Comparison of ENCODE assay signal across 9 mouse cellular contexts in the genomic region with DNA sequence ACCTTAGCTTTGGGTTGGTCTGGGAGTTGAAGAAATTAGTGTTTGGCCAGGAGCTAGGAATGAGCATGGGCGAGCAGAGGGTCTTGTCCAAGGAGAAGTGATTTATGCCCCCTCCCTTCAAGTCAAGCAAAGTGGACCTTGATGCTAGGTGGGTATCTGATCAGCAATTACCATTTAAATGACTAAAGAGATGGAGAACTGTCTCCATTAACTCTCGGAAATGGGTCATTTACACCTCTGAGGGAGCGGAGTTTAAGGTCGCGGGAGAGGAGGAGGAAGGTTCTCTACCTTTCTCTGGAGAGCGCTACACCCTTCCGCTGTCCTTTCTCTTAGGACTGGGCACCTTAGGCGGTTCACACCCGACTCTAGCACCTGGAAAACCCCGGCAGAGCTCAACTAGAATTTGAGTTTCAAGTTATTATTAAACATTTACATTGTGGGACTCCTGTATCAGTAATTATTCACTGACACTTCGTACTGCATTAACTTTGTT. TPM values are rescaled to one million over a fixed set of nuclear protein-coding genes. Genes with fewer than 3 reads are reported as not detected.
DNase-seq lines count a peak whose midpoint lies in the region; ATAC-seq and TF ChIP-seq lines count a peak whose summit lies in the region.
"Had no signal": no experiment of that assay in that cellular context is flagged by ENCODE, and none has a peak within 500 bp of the region (broad histone marks: within the 10 kb centered on the region; RNA-seq: fewer than 3 reads in every experiment).

Ntn1 (minus strand) TSS at position 97 of the 493 bp plus-strand sequence.

- H3K36me3 ChIP-seq in E14TG2a.4 (ENCODE audit: insufficient read depth, low read length), result peaks cover 30% of the 10 kb centered on the region
- no peaks in the 10 kb centered on the region for H3K36me3 ChIP-seq in limb, embryonic 13.5 days

- H3K27ac ChIP-seq in limb, embryonic 13.5 days, result no peak within 1 kb of the TSS

- peak within 1 kb of the TSS; percentile 96 for H3K4me2 ChIP-seq in limb, embryonic 13.5 days (replicated peaks)

- TF ChIP-seq CTCF in E14TG2a.4 (conservative IDR thresholded peaks at IDR 0.05; ENCODE audit: low read length), result no peak

- H3K4me1 ChIP-seq in E14TG2a.4 (replicated peaks; ENCODE audit: low read depth, low read length), result peaks cover 78% of the 10 kb centered on the region
- peaks cover 20% of the 10 kb centered on the region for H3K4me1 ChIP-seq in limb, embryonic 13.5 days

- ATAC-seq in limb, embryonic 13.5 days (ENCODE audit: low FRiP score, low read depth), result no peak
- ATAC-seq in erythroid progenitor cell, adult 5-6 weeks (replicated peaks; ENCODE audit: low FRiP score, poor library complexity, severe bottlenecking), result no peak

- WGBS in limb, embryonic 13.5 days, result 7% methylated on average over 11 of the region's 11 CpGs

- H3K27me3 ChIP-seq in E14TG2a.4 (ENCODE audit: insufficient read depth, low read length), result peaks cover 79% of the 10 kb centered on the region
- H3K27me3 ChIP-seq in limb, embryonic 13.5 days, result peaks cover 81% of the 10 kb centered on the region

- peak within 1 kb of the TSS; percentile 68 for H3K9ac ChIP-seq in limb, embryonic 13.5 days

- no peaks in the 10 kb centered on the region; the same call in 1 of the 2 replicates for H3K9me3 ChIP-seq in E14TG2a.4 (ENCODE audit: low read length)
- H3K9me3 ChIP-seq in limb, embryonic 13.5 days, result no peaks in the 10 kb centered on the region

- DNase-seq in adrenal gland, adult 2 months, result no peak
- DNase-seq in adrenal gland, postnatal 25 days, result no peak
- DNase-seq in heart, adult 8-10 months (ENCODE audit: low spot score), result no peak
- DNase-seq in left cerebral cortex, adult 11 months (ENCODE audit: low spot score), result no peak
- no peak for DNase-seq in layer of hippocampus, postnatal 25 days (ENCODE audit: extremely low spot score in 1 of 2, low spot score in 1 of 2)

- H3K4me3 ChIP-seq in E14TG2a.4 (replicated peaks; ENCODE audit: low read length), result peak within 1 kb of the TSS; percentile 83
- peak within 1 kb of the TSS; percentile 55 for H3K4me3 ChIP-seq in limb, embryonic 13.5 days

RNA-seq across cellular contexts. Expression of gene Ntn1, which starts in this region (rescaled TPM):
- 10 to 100 TPM in 1 of 2 experiments, 1 to 10 TPM in 1; 9.9 to 16.1 TPM for total RNA-seq in adrenal gland, adult 2 months (2021)
- polyA plus RNA-seq in adrenal gland, adult 2 months (2012; rRNA removed), result 16.0 and 19.9 TPM in 2 replicates
- 5.5 and 6.4 TPM in 2 replicates for total RNA-seq in adrenal gland, postnatal 25 days (2021)
- 10 to 100 TPM; 62.6 to 88.8 (median 70.8) TPM for total RNA-seq in heart, adult 8-10 months (2022)
- 5.5 and 7.0 TPM in 2 replicates for polyA plus RNA-seq in limb, embryonic 13.5 days (2015; fragmentation: Nextera tagmentation; extraction: Ambion mirVana)
- not detected in 2 replicates for total RNA-seq in erythroid progenitor cell, adult 5-6 weeks (2015; ENCODE audit: low replicate concordance)
- not detected in 2 replicates for total RNA-seq in erythroid progenitor cell, adult 5-6 weeks (2017; ENCODE audit: low replicate concordance)
- 1 to 10 TPM; 7.4 to 7.5 TPM for total RNA-seq in layer of hippocampus, postnatal 25 days (2021)
- total RNA-seq: hematopoietic stem cell, adult 5-6 weeks had no signal
